Mouse (Mus musculus): Measurements from ENCODE around the gene Gys2.

GRCm38 (mm10) chr6:142521591-142522110 is 48.7 kb upstream of the Gys2 start:
- TF ChIP-seq CTCF (IDR thresholded peaks at IDR 0.05; ENCODE audit: insufficient read depth, low read length) (no peak), POLR2A (IDR thresholded peaks at IDR 0.05; ENCODE audit: borderline replicate concordance, extremely low read depth, low read depth, low read length) (no peak)
